Mouse (Mus musculus): ENCODE results near the gene 2310034G01Rik. TPM values are rescaled to one million over a fixed set of nuclear protein-coding genes. Genes with fewer than 3 reads are reported as not detected.

2310034G01Rik gene
- polyA plus RNA-seq, 1 experiment from 2014 or later = 3.9 TPM

DNA sequence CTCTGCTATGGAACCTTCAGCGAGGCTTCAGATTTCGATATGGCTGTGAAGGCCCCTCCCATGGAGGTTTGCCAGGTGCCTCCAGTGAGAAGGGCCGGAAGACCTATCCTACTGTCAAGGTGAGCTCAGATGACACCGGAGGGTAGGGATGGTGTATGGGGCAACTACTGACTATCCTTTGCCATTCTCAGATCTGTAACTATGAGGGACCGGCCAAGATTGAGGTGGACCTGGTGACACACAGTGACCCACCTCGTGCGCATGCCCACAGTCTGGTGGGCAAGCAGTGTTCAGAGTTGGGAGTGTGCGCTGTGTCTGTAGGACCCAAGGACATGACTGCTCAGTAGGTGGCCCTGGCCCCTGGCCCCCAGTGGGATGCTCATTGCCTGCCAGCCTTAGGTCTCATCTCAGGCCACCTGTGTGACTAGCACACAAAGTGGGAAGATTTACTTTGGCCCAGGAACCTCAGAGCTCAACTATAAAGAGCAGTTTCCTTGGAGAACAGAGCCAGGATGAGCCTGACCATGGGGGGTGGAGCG is 43.3 kb downstream of the 2310034G01Rik start:
- no peak overlapping the region for H3K27ac ChIP-seq (ENCODE audit: low read depth, low read length)
- H3K36me3 ChIP-seq (ENCODE audit: control insufficient read depth, insufficient read depth, low read length) = no peaks in the 10 kb centered on the region
- H3K9ac ChIP-seq (replicated peaks; ENCODE audit: low read depth, low read length) = no peak overlapping the region
- ATAC-seq (ENCODE audit: low read depth) = no peak
- peaks cover 17% of the 10 kb centered on the region for H3K4me1 ChIP-seq (ENCODE audit: control insufficient read depth, insufficient read depth, low read length)
- no peaks in the 10 kb centered on the region for H3K9me3 ChIP-seq (ENCODE audit: control insufficient read depth, low read length)
- H3K4me2 ChIP-seq (ENCODE audit: low read depth, low read length) = no peak overlapping the region
- H3K4me3 ChIP-seq (ENCODE audit: low read depth, low read length) = no peak overlapping the region
- WGBS = 92% methylated on average over 9 of the region's 9 CpGs
- H3K27me3 ChIP-seq (ENCODE audit: control insufficient read depth, insufficient read depth, low read length) = peaks cover 8% of the 10 kb centered on the region

- Histone ChIP-seq H3K27ac (ENCODE audit: low read depth, low read length) (no peak overlapping the region), H3K9me3 (ENCODE audit: control insufficient read depth, low read length) (no peaks in the 10 kb centered on the region), H3K27me3 (ENCODE audit: control insufficient read depth, insufficient read depth, low read length) (peaks cover 8% of the 10 kb centered on the region), H3K4me3 (ENCODE audit: low read depth, low read length) (peak overlapping the region; percentile 40; the same call in 1 of the 2 replicates), H3K9ac (replicated peaks; ENCODE audit: low read depth, low read length) (no peak overlapping the region), H3K4me2 (ENCODE audit: low read depth, low read length) (peak overlapping the region; percentile 88; the same call in 1 of the 2 replicates), H3K4me1 (ENCODE audit: control insufficient read depth, insufficient read depth, low read length) (peaks cover 17% of the 10 kb centered on the region), H3K36me3 (ENCODE audit: control insufficient read depth, insufficient read depth, low read length) (no peaks in the 10 kb centered on the region)
- ATAC-seq (ENCODE audit: low read depth) = no peak
- WGBS = 49% methylated on average over 5 of the region's 5 CpGs
These were observed 43.9 kb downstream of the 2310034G01Rik start for GRCm38 (mm10) chr19:46306268-46306610.

DNA sequence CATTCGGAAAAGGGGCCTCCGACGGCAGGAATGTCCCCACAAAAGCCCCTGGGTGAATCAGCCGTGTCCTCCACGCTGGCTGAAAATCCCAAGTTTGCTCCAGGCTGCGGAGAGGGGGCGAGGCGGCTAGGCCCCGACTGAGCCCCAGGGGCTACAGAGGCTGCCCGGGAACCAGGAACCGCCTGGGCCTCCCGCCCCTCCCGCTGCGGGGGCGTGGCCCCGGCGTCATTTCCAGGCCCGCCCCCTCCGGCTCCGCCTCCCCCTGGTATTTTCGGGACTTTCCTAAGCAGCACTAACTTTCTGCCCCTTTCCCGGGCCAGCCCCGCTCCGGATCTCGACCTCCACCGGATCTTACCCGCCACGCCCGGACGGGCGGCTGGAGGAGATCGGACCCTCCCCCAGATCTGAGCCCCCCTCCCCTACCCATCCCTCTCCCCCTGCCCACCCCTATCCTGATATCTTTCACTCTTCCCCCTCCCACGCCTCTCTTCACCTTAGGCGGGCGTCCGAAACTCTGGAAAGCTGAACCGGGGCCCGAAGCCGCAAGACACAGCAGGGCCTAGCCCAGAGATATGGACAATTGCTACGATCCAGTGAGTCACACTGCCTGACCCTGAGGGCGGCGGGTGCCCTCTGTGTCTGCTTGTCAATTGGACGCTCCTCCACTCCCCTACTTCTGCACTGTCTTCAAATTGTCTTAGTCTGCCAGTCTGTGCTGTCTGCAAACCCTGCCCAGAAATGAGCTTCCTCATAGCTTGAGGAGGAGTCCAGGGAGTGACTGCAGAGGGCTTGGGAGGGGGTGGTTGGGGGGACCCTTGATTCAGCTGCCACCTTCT is 44.5 kb downstream of the 2310034G01Rik start:
- H3K36me3 ChIP-seq (ENCODE audit: control insufficient read depth, insufficient read depth, low read length) = no peaks in the 10 kb centered on the region
- H3K9ac ChIP-seq (replicated peaks; ENCODE audit: low read depth, low read length) = peak overlapping the region; percentile 32
- peak overlapping the region; percentile 40 for H3K4me3 ChIP-seq (ENCODE audit: low read depth, low read length)
- no peak overlapping the region for H3K27ac ChIP-seq (ENCODE audit: low read depth, low read length)
- peaks cover 8% of the 10 kb centered on the region for H3K27me3 ChIP-seq (ENCODE audit: control insufficient read depth, insufficient read depth, low read length)
- ATAC-seq (ENCODE audit: low read depth) = 0 out of 2 replicates have a peak, but pooled peaks have one; percentile 23
- H3K9me3 ChIP-seq (ENCODE audit: control insufficient read depth, low read length) = no peaks in the 10 kb centered on the region
- WGBS = 1% methylated on average over 43 of the region's 43 CpGs
- H3K4me1 ChIP-seq (ENCODE audit: control insufficient read depth, insufficient read depth, low read length) = peaks cover 17% of the 10 kb centered on the region
- peak overlapping the region; percentile 88 for H3K4me2 ChIP-seq (ENCODE audit: low read depth, low read length)

GRCm38 (mm10) chr19:46304908-46305333 is 45.2 kb downstream of the 2310034G01Rik start:
- H3K27me3 ChIP-seq (ENCODE audit: control insufficient read depth, insufficient read depth, low read length) = peaks cover 8% of the 10 kb centered on the region
- under 1% methylated on average over 34 of the region's 34 CpGs for WGBS
- H3K4me3 ChIP-seq (ENCODE audit: low read depth, low read length) = peak overlapping the region; percentile 40
- H3K4me2 ChIP-seq (ENCODE audit: low read depth, low read length) = peak overlapping the region; percentile 88
- peak; percentile 25; the same call in 1 of the 2 replicates for ATAC-seq (ENCODE audit: low read depth)
- H3K4me1 ChIP-seq (ENCODE audit: control insufficient read depth, insufficient read depth, low read length) = peaks cover 17% of the 10 kb centered on the region
- H3K9me3 ChIP-seq (ENCODE audit: control insufficient read depth, low read length) = no peaks in the 10 kb centered on the region
- no peak overlapping the region for H3K27ac ChIP-seq (ENCODE audit: low read depth, low read length)
- peak overlapping the region; percentile 32 for H3K9ac ChIP-seq (replicated peaks; ENCODE audit: low read depth, low read length)
- no peaks in the 10 kb centered on the region for H3K36me3 ChIP-seq (ENCODE audit: control insufficient read depth, insufficient read depth, low read length)

GRCm38 (mm10) chr19:46304216-46304841 is 45.8 kb downstream of the 2310034G01Rik start, which contains the start of gene Nfkb2:
Nfkb2 (plus strand) TSS chr19:46304320.
- Histone ChIP-seq H3K27ac (ENCODE audit: low read depth, low read length) (0 out of 2 replicates have a peak within 1 kb of the TSS, but pooled peaks have one; percentile 34), H3K27me3 (ENCODE audit: control insufficient read depth, insufficient read depth, low read length) (peaks cover 8% of the 10 kb centered on the region), H3K36me3 (ENCODE audit: control insufficient read depth, insufficient read depth, low read length) (no peaks in the 10 kb centered on the region), H3K9ac (replicated peaks; ENCODE audit: low read depth, low read length) (peak within 1 kb of the TSS; percentile 37), H3K4me1 (ENCODE audit: control insufficient read depth, insufficient read depth, low read length) (peaks cover 17% of the 10 kb centered on the region), H3K4me2 (ENCODE audit: low read depth, low read length) (peak within 1 kb of the TSS; percentile 88), H3K9me3 (ENCODE audit: control insufficient read depth, low read length) (no peaks in the 10 kb centered on the region), H3K4me3 (ENCODE audit: low read depth, low read length) (peak within 1 kb of the TSS; percentile 40)
- peak; percentile 65 for ATAC-seq (ENCODE audit: low read depth)
- under 1% methylated on average over 39 of the region's 39 CpGs for WGBS

- WGBS = 51% methylated on average over 18 of the region's 18 CpGs
- Histone ChIP-seq H3K27me3 (ENCODE audit: control insufficient read depth, insufficient read depth, low read length) (peaks cover 7% of the 10 kb centered on the region), H3K27ac (ENCODE audit: low read depth, low read length) (no peak overlapping the region), H3K9ac (replicated peaks; ENCODE audit: low read depth, low read length) (no peak overlapping the region; the same call in 1 of the 2 replicates), H3K36me3 (ENCODE audit: control insufficient read depth, insufficient read depth, low read length) (no peaks in the 10 kb centered on the region), H3K4me2 (ENCODE audit: low read depth, low read length) (peak overlapping the region; percentile 88), H3K4me1 (ENCODE audit: control insufficient read depth, insufficient read depth, low read length) (peaks cover 13% of the 10 kb centered on the region), H3K9me3 (ENCODE audit: control insufficient read depth, low read length) (no peaks in the 10 kb centered on the region), H3K4me3 (ENCODE audit: low read depth, low read length) (peak overlapping the region; percentile 40)
- ATAC-seq (ENCODE audit: low read depth) = no peak
These were observed 46.6 kb downstream of the 2310034G01Rik start for GRCm38 (mm10) chr19:46303251-46304215.

DNA sequence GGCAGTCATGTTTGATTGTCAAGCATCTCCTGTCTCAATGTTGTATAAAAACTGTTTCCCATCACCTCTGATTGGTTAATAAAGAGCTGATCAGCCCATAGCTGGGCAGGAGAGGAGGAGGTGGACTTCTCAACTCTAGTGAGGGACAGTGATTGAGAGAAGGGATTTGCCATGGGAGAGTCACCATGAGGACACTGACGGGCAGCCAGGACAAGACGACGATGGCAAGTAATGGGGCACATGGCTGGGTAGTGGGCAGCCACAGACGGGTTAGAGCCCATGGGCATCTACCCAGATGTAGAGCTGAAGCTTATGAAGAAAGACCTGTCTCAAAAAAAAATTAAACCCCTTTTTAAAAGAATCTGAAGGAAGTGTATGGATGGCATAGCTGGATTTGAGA is 47.6 kb downstream of the 2310034G01Rik start:
- no peak for ATAC-seq (ENCODE audit: low read depth)
- WGBS = 85% methylated on average over 4 of the region's 4 CpGs

DNA sequence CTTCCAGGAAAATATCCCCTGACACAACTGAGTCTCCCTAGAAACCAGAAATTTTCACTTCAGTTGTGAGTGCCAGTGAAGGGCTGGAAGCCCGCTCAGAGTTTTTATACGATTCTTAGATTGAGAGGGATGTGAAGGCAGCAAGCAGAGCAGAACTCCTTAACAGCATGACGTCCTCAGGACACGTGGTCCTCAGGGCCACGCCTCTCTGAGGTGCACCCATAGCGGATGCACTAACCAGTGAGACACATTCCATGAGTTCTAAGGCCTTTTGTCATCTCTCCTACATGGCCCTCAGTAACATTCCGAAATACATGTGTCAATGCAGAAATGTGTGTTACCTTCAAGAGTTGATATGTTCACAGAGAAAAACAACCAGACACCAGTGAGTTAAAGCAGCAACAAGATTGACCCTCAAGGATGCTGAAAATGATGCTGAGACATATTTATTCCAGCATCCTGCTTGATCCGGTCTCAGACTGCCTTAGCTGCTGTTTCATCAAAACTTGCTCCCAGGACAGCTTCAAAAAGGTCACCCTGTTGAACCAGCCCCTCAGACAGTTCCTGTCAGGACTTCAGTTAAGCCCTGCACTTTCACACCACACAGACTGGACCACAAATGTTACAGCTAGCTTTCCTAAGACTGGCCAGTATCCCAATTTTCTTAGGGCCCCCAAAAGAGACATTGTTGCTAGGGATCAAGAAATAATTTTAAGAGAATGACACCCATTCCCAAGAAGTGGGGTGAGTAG is 49.6 kb downstream of the 2310034G01Rik start:
- WGBS = 38% methylated on average over 8 of the region's 8 CpGs
- ATAC-seq (ENCODE audit: low read depth) = no peak
- H3K9ac ChIP-seq (replicated peaks; ENCODE audit: low read depth, low read length) = no peak overlapping the region
- H3K9me3 ChIP-seq (ENCODE audit: control insufficient read depth, low read length) = no peaks in the 10 kb centered on the region
- H3K4me3 ChIP-seq (ENCODE audit: low read depth, low read length) = no peak overlapping the region
- H3K4me1 ChIP-seq (ENCODE audit: control insufficient read depth, insufficient read depth, low read length) = peaks cover 13% of the 10 kb centered on the region
- H3K27me3 ChIP-seq (ENCODE audit: control insufficient read depth, insufficient read depth, low read length) = peaks cover 4% of the 10 kb centered on the region; the same call in 1 of the 2 replicates
- H3K36me3 ChIP-seq (ENCODE audit: control insufficient read depth, insufficient read depth, low read length) = no peaks in the 10 kb centered on the region
- no peak overlapping the region for H3K4me2 ChIP-seq (ENCODE audit: low read depth, low read length)
- H3K27ac ChIP-seq (ENCODE audit: low read depth, low read length) = no peak overlapping the region

More for the DNA sequence above, 47.6 kb downstream of the 2310034G01Rik start:
- no peak overlapping the region for H3K4me2 ChIP-seq (ENCODE audit: low read depth, low read length)
- H3K9ac ChIP-seq (replicated peaks; ENCODE audit: low read depth, low read length) = no peak overlapping the region
- no peaks in the 10 kb centered on the region for H3K36me3 ChIP-seq (ENCODE audit: control insufficient read depth, insufficient read depth, low read length)
- no peak overlapping the region for H3K4me3 ChIP-seq (ENCODE audit: low read depth, low read length)
- H3K4me1 ChIP-seq (ENCODE audit: control insufficient read depth, insufficient read depth, low read length) = peaks cover 13% of the 10 kb centered on the region
- H3K9me3 ChIP-seq (ENCODE audit: control insufficient read depth, low read length) = no peaks in the 10 kb centered on the region
- peaks cover 4% of the 10 kb centered on the region; the same call in 1 of the 2 replicates for H3K27me3 ChIP-seq (ENCODE audit: control insufficient read depth, insufficient read depth, low read length)
- no peak overlapping the region for H3K27ac ChIP-seq (ENCODE audit: low read depth, low read length)
